Mouse (Mus musculus) spleen, adult 10 weeks (tissue): ENCODE data around the gene Tsacc. TPM values are rescaled to one million over a fixed set of nuclear protein-coding genes. Genes with fewer than 3 reads are reported as not detected.

Experiments
- polyA plus RNA-seq: library from polyadenylated mRNA; stranded (reverse); fragments of 350-450 nt; fragmentation: Illumina TruSeq; extraction: RNeasy Lipid Tissue Mini Kit (QIAGEN cat#74804); gene quantifications from one replicate; pipeline ENCODE4 v1.2.3, GENCODE M21; 2015; ENCODE audit warnings: low replicate concordance; ENCODE audit not compliant: insufficient read depth

Gene Tsacc
- 10.0 TPM for polyA plus RNA-seq

DNA sequence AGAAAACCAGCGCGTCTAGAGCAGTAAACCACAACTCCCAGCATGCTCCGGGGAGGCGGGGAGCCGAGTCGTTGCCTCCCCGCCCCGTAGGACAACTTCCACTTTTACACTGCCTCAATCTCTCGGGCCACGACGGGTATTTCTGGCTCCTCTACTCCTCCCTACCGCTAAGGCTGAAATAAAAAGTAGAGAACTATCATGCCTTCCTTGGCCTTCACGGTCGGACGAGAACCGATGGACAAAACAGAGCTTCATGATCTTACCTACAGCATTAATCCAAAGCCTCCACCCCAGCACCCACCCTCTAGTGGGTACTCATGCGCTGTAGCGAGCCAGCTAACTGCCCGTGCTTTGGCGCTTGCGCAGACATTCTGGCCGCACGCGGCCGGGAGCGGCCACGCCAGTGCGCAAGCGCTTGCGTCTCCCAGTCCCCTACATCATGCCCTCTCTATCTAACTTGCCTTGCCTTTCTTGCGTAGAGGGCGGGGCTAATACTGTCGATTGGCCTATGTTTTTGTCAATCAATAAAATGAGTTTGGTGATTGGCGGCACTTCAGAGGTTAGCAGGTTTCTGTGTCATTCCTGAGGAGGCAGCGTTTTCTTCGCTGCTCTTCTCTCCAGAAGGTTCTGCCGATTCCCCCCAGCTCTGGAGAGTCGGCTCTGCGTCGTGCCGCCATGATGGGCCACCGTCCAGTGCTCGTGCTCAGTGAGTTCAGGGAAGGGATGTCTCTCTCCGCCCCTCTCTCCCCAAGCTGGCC, at the start of gene Tsacc, which contains the start of gene Cct3:
TSS of gene Tsacc (minus strand) at position 439 of the 758 bp plus-strand sequence.
TSS of gene Cct3 (plus strand) at position 556 of the 758 bp plus-strand sequence.

DNA sequence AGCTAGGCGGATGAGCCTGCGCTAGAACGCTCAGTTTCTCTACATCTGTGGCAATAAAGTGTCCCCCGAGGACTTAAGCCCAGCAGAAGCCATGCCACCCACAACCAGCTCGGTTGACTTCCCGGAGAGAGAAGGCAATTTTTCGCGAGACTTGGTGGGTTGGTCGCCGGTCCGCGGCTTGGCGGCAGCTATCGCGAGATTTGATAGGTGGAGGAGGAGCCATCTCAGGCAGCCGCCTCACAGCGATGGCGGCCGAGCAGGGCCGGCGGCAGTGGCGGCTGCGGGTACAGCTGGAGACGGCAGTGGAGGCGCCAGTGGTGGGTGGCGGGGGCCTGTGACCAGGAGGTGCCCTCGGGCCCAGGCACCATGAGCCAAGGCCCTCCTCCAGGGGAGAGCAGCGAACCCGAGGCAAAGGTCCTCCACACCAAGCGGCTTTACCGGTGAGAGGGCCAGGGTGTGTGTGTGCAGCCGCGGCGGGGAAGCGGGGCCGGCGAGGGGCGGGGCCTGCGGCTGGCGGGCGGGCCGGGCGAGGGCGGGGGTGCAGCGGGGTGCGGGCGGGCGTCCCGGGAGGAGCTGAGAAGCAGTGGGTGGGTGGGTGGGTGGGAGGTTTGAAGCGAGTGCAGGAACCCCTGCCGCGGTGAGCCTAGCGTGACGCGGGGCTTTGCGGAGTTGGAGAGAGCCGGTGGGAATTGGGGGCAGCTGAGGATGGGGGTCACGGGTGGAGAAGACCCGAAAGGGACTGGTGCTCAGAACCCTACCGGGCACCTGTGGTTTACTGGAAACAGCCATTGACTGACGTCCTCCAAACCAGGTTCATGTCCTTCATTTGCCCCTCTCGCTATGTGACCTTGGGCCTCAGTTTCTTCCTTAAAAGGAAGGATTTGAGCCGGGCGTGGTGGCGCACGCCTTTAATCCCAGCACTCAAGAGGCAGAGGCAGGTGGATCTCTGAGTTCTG, 39.5 kb upstream of the Tsacc start, which contains the start of the genes Tmem79 and Smg5:
TSS of gene Tmem79 (minus strand) at position 91 of the 956 bp plus-strand sequence.
TSS of gene Smg5 (plus strand) at position 203 of the 956 bp plus-strand sequence.

DNA sequence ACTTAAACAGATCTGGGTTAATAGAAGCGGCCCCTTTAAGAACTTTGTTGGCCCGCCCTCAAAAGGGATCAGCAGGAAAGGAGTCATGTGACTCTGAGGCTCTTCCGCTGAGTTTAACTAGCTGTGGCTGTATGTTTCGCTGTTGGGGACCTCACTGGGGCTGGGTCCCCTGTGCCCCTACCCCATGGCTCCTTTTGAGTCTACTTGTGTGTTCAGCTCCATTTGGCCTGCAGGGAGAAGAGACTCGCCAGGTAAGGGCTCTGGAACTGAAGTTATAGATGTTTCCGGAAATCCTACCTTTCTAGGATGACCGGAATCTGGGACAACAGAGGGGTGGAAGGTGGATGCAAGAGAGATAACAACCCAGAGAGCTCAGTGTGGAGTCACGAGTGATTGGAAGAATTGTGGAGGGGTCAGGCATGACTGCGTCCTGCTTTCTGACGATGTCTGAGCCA, 28.2 kb upstream of the Tsacc start, which contains the start of gene Glmp:
TSS of gene Glmp (plus strand) at position 73 of the 455 bp plus-strand sequence.

DNA sequence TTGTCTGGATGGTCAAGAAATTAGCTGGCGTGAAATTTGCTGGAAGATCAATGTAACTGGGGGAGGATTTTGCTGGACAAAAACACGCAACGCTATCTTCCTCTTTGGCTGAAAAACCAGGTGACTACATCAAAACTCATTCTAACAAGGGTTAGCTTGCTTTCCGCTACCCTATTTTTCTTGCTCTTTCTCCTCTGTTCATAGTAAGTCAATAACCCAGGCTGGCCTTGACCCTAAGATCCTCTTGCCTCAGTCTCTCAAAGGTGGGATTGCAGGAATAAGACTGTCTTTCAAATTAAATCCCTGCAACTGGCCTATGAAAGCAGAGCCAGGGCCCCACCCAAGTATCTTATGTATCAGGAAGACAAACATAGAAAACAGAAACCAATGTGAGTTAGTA, 9.7 kb downstream of the Tsacc start, which contains the start of gene Gm38392:
TSS of gene Gm38392 (minus strand) at position 101 of the 400 bp plus-strand sequence.

DNA sequence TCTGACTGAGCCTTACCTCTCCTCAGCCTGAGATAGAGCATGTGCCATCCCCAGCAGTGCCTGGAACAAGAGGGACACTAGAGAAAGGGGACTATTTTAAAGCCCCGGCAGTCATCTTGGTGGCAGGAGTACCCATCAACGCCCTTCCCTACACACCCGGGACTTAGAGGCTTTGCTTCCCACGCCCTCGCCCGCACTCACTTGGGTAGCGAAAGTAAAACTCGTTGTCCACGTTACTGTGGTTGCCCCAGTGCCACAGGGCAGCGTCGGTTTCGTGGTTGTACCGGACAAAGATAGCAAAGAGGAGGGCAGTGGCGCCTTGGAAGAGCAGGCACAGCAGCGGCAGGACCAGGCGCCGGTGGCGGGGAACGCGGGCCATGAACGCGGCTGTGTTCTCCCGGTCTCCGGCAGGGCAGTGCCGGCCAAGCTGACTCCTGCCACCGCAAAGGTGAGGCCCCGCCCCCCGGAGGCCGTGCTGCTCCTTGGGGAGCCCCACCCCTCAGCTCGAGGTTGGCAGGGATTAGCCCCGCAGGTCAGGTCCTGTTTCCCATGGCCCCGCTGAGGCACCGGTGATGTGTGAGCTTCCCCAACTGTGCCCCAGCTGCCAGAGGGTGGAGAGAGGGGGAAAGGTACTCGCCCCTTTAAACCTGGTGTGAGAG, 42.4 kb downstream of the Tsacc start, which contains the start of gene Rhbg:
TSS of gene Rhbg (minus strand) at position 442 of the 659 bp plus-strand sequence.

Other genes starting within 250 kb of the Tsacc start
- 43.0 TPM for gene Naxe, start 238.5 kb downstream of the Tsacc start, polyA plus RNA-seq
- not detected for gene Ttc24, start 218.7 kb downstream of the Tsacc start, polyA plus RNA-seq
- 1.8 TPM for gene Iqgap3, start 215.0 kb downstream of the Tsacc start, polyA plus RNA-seq
- 77.6 TPM for gene Mef2d, start 154.6 kb downstream of the Tsacc start, polyA plus RNA-seq
- gene Rhbg, start 42.3 kb downstream of the Tsacc start, polyA plus RNA-seq, result not detected
- not detected for gene Gm38392, start 9.8 kb downstream of the Tsacc start, polyA plus RNA-seq
- gene Cct3, start 117 bp upstream of the Tsacc start, polyA plus RNA-seq, result 168 TPM
- 91.9 TPM for gene Glmp, start 28.0 kb upstream of the Tsacc start, polyA plus RNA-seq
- 0.22 TPM for gene Tmem79, start 39.1 kb upstream of the Tsacc start, polyA plus RNA-seq
- 81.8 TPM for gene Smg5, start 39.3 kb upstream of the Tsacc start, polyA plus RNA-seq
- 1.5 TPM for gene Paqr6, start 67.6 kb upstream of the Tsacc start, polyA plus RNA-seq
- 0.15 TPM for gene Bglap3, start 75.7 kb upstream of the Tsacc start, polyA plus RNA-seq
- not detected for gene Bglap2, start 81.7 kb upstream of the Tsacc start, polyA plus RNA-seq
- 0.97 TPM for gene Bglap, start 87.5 kb upstream of the Tsacc start, polyA plus RNA-seq
- gene Pmf1, start 113.3 kb upstream of the Tsacc start, polyA plus RNA-seq, result 20.9 TPM
- gene Slc25a44, start 128.1 kb upstream of the Tsacc start, polyA plus RNA-seq, result 17.2 TPM
- 53.1 TPM for gene Sema4a, start 164.2 kb upstream of the Tsacc start, polyA plus RNA-seq
- 2.3 TPM for gene Lmna, start 213.0 kb upstream of the Tsacc start, polyA plus RNA-seq
- 1.9 TPM for gene Mex3a, start 235.4 kb upstream of the Tsacc start, polyA plus RNA-seq